Mouse (Mus musculus): ENCODE data around the gene Lrp4. TPM values are rescaled to one million over a fixed set of nuclear protein-coding genes. Genes with fewer than 3 reads are reported as not detected.

The Lrp4 gene
- polyA plus RNA-seq (2016; fragmentation: Nextera tagmentation; extraction: Ambion mirVana) = 4.6 and 5.7 TPM in 2 replicates

- peak within 1 kb of the TSS; percentile 85 for H3K4me3 ChIP-seq
- no peaks in the 10 kb centered on the region for H3K27me3 ChIP-seq (ENCODE audit: insufficient read depth, poor library complexity, severe bottlenecking)
- 0% methylated on average over 23 of the region's 36 CpGs for WGBS
- H3K27ac ChIP-seq = peak within 1 kb of the TSS; percentile 95
- DNase-seq (ENCODE audit: low spot score) = peak; percentile 88
- H3K9me3 ChIP-seq = no peaks in the 10 kb centered on the region
- no peaks in the 10 kb centered on the region for H3K36me3 ChIP-seq
- peaks cover 53% of the 10 kb centered on the region for H3K4me1 ChIP-seq
Observed at GRCm38 (mm10) chr2:91457259-91457655, at the start of gene Lrp4. Gene Lrp4, plus strand, starts transcription at chr2:91457511.

GRCm38 (mm10) chr2:91408031-91408430 is 49.3 kb upstream of the Lrp4 start:
- 79% methylated on average over 2 of the region's 2 CpGs for WGBS
- no peaks in the 10 kb centered on the region for H3K9me3 ChIP-seq

GRCm38 (mm10) chr2:91411473-91411872 is 45.8 kb upstream of the Lrp4 start:
- H3K36me3 ChIP-seq = no peaks in the 10 kb centered on the region
- 51% methylated on average over 2 of the region's 2 CpGs for WGBS

More at GRCm38 (mm10) chr2:91408031-91408430, 49.3 kb upstream of the Lrp4 start:
- no peak for DNase-seq (ENCODE audit: low spot score)
- no peaks in the 10 kb centered on the region for H3K36me3 ChIP-seq
- H3K27ac ChIP-seq = no peak overlapping the region
- H3K4me1 ChIP-seq = peaks cover 18% of the 10 kb centered on the region
- no peak overlapping the region for H3K4me3 ChIP-seq
- no peaks in the 10 kb centered on the region for H3K27me3 ChIP-seq (ENCODE audit: insufficient read depth, poor library complexity, severe bottlenecking)

GRCm38 (mm10) chr2:91412361-91412760 is 45.0 kb upstream of the Lrp4 start:
- Histone ChIP-seq H3K9me3 (no peaks in the 10 kb centered on the region), H3K4me3 (no peak overlapping the region), H3K4me1 (peaks cover 24% of the 10 kb centered on the region), H3K27ac (peak overlapping the region; percentile 52), H3K27me3 (ENCODE audit: insufficient read depth, poor library complexity, severe bottlenecking) (no peaks in the 10 kb centered on the region), H3K36me3 (no peaks in the 10 kb centered on the region)
- DNase-seq (ENCODE audit: low spot score) = no peak
- 58% methylated on average over 5 of the region's 5 CpGs for WGBS

More at GRCm38 (mm10) chr2:91411473-91411872, 45.8 kb upstream of the Lrp4 start:
- H3K4me3 ChIP-seq = no peak overlapping the region
- H3K4me1 ChIP-seq = peaks cover 19% of the 10 kb centered on the region
- no peak for DNase-seq (ENCODE audit: low spot score)
- no peaks in the 10 kb centered on the region for H3K27me3 ChIP-seq (ENCODE audit: insufficient read depth, poor library complexity, severe bottlenecking)
- no peaks in the 10 kb centered on the region for H3K9me3 ChIP-seq
- peak overlapping the region; percentile 52; the same call in 1 of the 2 replicates for H3K27ac ChIP-seq

GRCm38 (mm10) chr2:91413811-91414210 is 43.5 kb upstream of the Lrp4 start:
- Histone ChIP-seq H3K27me3 (ENCODE audit: insufficient read depth, poor library complexity, severe bottlenecking) (no peaks in the 10 kb centered on the region), H3K27ac (no peak overlapping the region), H3K36me3 (no peaks in the 10 kb centered on the region), H3K4me1 (peaks cover 24% of the 10 kb centered on the region), H3K4me3 (no peak overlapping the region), H3K9me3 (no peaks in the 10 kb centered on the region)
- no peak for DNase-seq (ENCODE audit: low spot score)
- 84% methylated on average over 1 of the region's 1 CpGs for WGBS

GRCm38 (mm10) chr2:91421641-91422040 is 35.7 kb upstream of the Lrp4 start:
- Histone ChIP-seq H3K4me1 (peaks cover 7% of the 10 kb centered on the region), H3K9me3 (no peaks in the 10 kb centered on the region)

GRCm38 (mm10) chr2:91424061-91424720 is 33.1 kb upstream of the Lrp4 start:
- Histone ChIP-seq H3K27ac (no peak overlapping the region), H3K4me1 (peaks cover 6% of the 10 kb centered on the region), H3K27me3 (ENCODE audit: insufficient read depth, poor library complexity, severe bottlenecking) (no peaks in the 10 kb centered on the region), H3K36me3 (peaks cover 7% of the 10 kb centered on the region), H3K4me3 (no peak overlapping the region), H3K9me3 (no peaks in the 10 kb centered on the region)
- DNase-seq (ENCODE audit: low spot score) = no peak
- 82% methylated on average over 7 of the region's 7 CpGs for WGBS

More at GRCm38 (mm10) chr2:91421641-91422040, 35.7 kb upstream of the Lrp4 start:
- WGBS = 91% methylated on average over 5 of the region's 5 CpGs
- DNase-seq (ENCODE audit: low spot score) = no peak
- H3K27ac ChIP-seq = no peak overlapping the region
- no peak overlapping the region for H3K4me3 ChIP-seq
- peaks cover 7% of the 10 kb centered on the region for H3K36me3 ChIP-seq
- H3K27me3 ChIP-seq (ENCODE audit: insufficient read depth, poor library complexity, severe bottlenecking) = no peaks in the 10 kb centered on the region

GRCm38 (mm10) chr2:91426321-91426720 is 31.0 kb upstream of the Lrp4 start:
- Histone ChIP-seq H3K9me3 (no peaks in the 10 kb centered on the region), H3K27me3 (ENCODE audit: insufficient read depth, poor library complexity, severe bottlenecking) (no peaks in the 10 kb centered on the region), H3K4me1 (peaks cover 23% of the 10 kb centered on the region), H3K36me3 (peaks cover 5% of the 10 kb centered on the region), H3K4me3 (no peak overlapping the region), H3K27ac (no peak overlapping the region)
- WGBS = 85% methylated on average over 1 of the region's 1 CpGs
- no peak for DNase-seq (ENCODE audit: low spot score)

GRCm38 (mm10) chr2:91429146-91429545 is 28.2 kb upstream of the Lrp4 start:
- peaks cover 23% of the 10 kb centered on the region for H3K4me1 ChIP-seq
- H3K4me3 ChIP-seq = no peak overlapping the region
- DNase-seq (ENCODE audit: low spot score) = no peak
- H3K27ac ChIP-seq = 0 out of 2 replicates have a peak overlapping the region, but pooled peaks have one; percentile 26
- H3K27me3 ChIP-seq (ENCODE audit: insufficient read depth, poor library complexity, severe bottlenecking) = no peaks in the 10 kb centered on the region
- no peaks in the 10 kb centered on the region for H3K36me3 ChIP-seq
- no peaks in the 10 kb centered on the region for H3K9me3 ChIP-seq
- WGBS = 49% methylated on average over 3 of the region's 3 CpGs

GRCm38 (mm10) chr2:91429915-91430599 is 27.3 kb upstream of the Lrp4 start:
- Histone ChIP-seq H3K4me1 (peaks cover 23% of the 10 kb centered on the region), H3K4me3 (no peak overlapping the region), H3K27ac (0 out of 2 replicates have a peak overlapping the region, but pooled peaks have one; percentile 30), H3K36me3 (no peaks in the 10 kb centered on the region), H3K27me3 (ENCODE audit: insufficient read depth, poor library complexity, severe bottlenecking) (no peaks in the 10 kb centered on the region), H3K9me3 (no peaks in the 10 kb centered on the region)
- DNase-seq (ENCODE audit: low spot score) = no peak
- WGBS = 45% methylated on average over 9 of the region's 9 CpGs

- Histone ChIP-seq H3K4me1 (peaks cover 23% of the 10 kb centered on the region), H3K4me3 (no peak overlapping the region; the same call in 1 of the 2 replicates), H3K27me3 (ENCODE audit: insufficient read depth, poor library complexity, severe bottlenecking) (no peaks in the 10 kb centered on the region), H3K9me3 (no peaks in the 10 kb centered on the region), H3K27ac (0 out of 2 replicates have a peak overlapping the region, but pooled peaks have one; percentile 30), H3K36me3 (no peaks in the 10 kb centered on the region)
- whole genome bisulfite sequencing = 30% methylated on average over 6 of the region's 6 CpGs
- no peak for DNase-seq (ENCODE audit: low spot score)
Observed at GRCm38 (mm10) chr2:91430600-91430919, 26.8 kb upstream of the Lrp4 start.

- H3K4me1 ChIP-seq = peaks cover 6% of the 10 kb centered on the region; the same call in 1 of the 2 replicates
- peak; percentile 19 for DNase-seq (ENCODE audit: low spot score)
- WGBS = 87% methylated on average over 8 of the region's 8 CpGs
- no peaks in the 10 kb centered on the region for H3K9me3 ChIP-seq
- 0 out of 2 replicates have a peak overlapping the region, but pooled peaks have one; percentile 37 for H3K27ac ChIP-seq
- no peak overlapping the region for H3K4me3 ChIP-seq
- H3K27me3 ChIP-seq (ENCODE audit: insufficient read depth, poor library complexity, severe bottlenecking) = no peaks in the 10 kb centered on the region
- H3K36me3 ChIP-seq = no peaks in the 10 kb centered on the region
Observed at GRCm38 (mm10) chr2:91436713-91437112, 20.6 kb upstream of the Lrp4 start.

Measured in heart, embryonic 10.5 days (tissue).